Mouse (Mus musculus): ENCODE results near the gene Lrrk2. TPM values are rescaled to one million over a fixed set of nuclear protein-coding genes. Genes with fewer than 3 reads are reported as not detected.

Lrrk2 gene
- total RNA-seq (2023): 166 to 205 TPM (median 170 TPM) in 4 replicates

DNA sequence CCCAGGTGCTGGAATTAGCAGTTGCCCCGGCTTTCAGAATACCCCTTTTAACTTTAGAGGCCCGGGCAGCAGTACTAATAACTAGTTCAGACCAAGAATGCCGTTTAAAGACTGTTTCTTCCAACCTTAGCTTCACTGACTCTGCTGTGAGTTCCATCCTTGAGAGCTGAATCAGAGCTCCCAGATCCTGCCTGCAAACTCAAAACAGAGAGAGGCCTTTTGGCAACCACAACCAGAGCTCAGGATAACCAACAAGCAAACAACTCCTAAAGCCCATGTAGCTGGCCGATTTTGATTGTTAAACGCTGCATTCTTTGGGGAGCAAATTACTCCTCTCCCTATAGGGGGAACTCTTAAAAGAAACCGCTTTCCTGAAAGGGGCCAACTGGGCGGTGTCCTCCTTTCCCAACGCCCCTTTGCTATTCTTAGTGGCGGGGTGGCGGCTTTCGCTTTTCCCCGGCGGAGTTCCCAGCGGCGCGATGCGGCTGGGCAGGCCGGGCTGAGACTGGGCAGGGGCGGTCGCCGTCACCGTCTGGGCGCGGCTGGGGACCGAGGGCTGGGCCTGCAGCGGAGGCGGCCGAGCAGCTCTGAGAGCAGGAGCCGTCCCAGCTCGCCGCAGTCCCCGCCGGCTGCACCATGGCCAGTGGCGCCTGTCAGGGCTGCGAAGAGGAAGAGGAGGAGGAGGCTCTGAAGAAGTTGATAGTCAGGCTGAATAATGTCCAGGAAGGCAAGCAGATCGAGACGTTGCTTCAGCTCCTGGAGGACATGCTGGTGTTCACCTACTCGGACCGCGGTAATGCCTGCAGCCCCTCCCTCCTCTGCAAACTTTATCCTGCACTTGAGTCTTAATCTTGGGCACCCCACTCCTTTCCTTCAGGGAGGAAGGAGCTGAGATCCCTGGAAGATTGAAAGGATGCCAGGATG, at the start of gene Lrrk2:
TSS of gene Lrrk2 (plus strand) at position 531 of the 924 bp plus-strand sequence.

DNA sequence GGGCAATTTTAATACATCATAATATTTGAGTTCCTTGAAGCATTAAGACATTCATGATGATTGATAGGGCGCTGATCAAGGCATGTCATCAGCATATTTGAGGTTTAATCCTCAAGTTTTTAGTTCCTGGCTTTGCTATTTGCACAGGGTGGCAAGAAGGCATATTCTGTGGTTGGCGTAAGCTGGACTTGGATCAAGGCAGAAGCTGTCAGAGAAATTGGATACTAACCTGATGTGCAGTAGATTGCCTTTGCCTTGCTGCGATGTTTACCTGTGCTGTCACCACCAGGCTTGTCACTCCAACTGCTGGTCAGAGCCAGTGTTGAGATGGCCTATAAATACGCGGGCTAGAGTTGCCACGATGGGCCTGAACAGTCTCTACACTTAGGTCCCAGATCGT, 165.0 kb downstream of the Lrrk2 start, which contains the start of gene Smgc:
TSS of gene Smgc (plus strand) at position 301 of the 400 bp plus-strand sequence.

Other genes with a start within 250 kb of the Lrrk2 start
- 0.30 to 1.7 TPM (median 0.86 TPM) in 4 replicates for gene Slc2a13, start 99.9 kb upstream of the Lrrk2 start, total RNA-seq (2023)
- gene Smgc, start 165.1 kb downstream of the Lrrk2 start, total RNA-seq (2023): not detected in 4 replicates